Mouse (Mus musculus) left cerebral cortex, postnatal 4 days (tissue): ENCODE measurements around the gene Dhx33. TPM values are rescaled to one million over a fixed set of nuclear protein-coding genes. Genes with fewer than 3 reads are reported as not detected.

Experiments
- DNase-seq: peaks from one replicate; pipeline ENCODE4 v3.0.0-alpha.2; 2022
- intact Hi-C: fragments of 180-260 bp; cut with DNase I; formaldehyde crosslinking; loops from one replicate; pipeline ENCODE4 v1.15.1; 2025
- total RNA-seq, 2 experiments: library from RNA; stranded (reverse); gene quantifications; 2 replicates each; pipeline ENCODE4 v1.2.3; 2021

Dhx33 gene
- total RNA-seq, 2 experiments from 2014 or later = 26.4 TPM

DNA sequence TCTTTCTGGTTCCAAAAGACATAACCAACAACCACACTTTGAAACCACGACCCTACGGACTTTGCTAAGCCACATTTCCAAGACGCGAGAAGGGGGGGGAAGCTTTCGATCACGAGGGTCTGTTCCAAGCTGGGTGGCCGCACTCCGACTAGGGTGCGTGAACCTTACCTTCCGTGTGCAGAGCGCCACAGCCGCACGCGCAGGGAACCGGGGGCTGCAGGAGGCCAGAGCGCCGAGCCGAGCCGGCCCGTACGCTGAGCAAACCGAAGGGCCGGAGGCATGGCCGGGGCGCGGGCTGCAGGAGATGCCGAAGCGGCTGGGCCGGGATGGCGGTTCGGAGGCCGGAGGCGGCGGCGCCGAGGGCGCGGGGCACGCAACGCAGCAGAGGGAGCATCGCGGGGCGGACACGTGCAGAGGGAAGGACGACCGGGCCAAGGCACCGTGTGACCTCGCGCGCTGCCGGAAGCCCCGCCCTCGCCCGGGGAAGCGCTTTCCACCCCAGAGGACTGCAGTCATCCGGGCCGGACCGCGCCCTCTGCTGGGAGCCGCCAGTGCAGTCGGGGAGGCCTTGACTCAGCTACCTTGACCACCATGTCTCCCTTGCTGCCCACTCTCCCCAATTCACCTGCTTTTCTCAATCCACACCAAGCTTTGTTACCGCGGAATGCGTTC is 21.5 kb downstream of the Dhx33 start, which contains the start of gene C1qbp:
C1qbp (minus strand) TSS at position 470 of the 672 bp plus-strand sequence.
- peak; percentile 96 for DNase-seq
- intact Hi-C loops = no loop called here

DNA sequence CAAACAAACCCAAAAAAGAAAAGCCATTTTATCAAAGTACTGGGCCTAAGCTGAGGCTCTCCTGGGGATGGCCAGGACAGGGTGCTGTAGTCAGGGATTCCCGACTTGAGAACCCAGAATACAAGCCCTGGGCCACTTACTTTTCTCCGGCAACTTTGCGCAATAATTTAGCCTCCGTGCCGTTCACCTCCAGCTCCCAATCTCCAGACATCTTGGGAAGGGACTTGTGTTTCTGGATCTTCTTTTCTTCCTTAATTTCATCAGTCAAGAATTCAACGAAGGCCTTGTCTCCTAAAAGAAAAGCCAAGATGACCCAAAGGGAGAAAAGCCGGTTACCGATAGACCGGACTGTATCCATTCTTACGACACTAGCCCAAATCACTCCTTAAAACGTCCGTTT is 22.2 kb downstream of the Dhx33 start:
- no peak for DNase-seq
- intact Hi-C loops = no loop called here

DNA sequence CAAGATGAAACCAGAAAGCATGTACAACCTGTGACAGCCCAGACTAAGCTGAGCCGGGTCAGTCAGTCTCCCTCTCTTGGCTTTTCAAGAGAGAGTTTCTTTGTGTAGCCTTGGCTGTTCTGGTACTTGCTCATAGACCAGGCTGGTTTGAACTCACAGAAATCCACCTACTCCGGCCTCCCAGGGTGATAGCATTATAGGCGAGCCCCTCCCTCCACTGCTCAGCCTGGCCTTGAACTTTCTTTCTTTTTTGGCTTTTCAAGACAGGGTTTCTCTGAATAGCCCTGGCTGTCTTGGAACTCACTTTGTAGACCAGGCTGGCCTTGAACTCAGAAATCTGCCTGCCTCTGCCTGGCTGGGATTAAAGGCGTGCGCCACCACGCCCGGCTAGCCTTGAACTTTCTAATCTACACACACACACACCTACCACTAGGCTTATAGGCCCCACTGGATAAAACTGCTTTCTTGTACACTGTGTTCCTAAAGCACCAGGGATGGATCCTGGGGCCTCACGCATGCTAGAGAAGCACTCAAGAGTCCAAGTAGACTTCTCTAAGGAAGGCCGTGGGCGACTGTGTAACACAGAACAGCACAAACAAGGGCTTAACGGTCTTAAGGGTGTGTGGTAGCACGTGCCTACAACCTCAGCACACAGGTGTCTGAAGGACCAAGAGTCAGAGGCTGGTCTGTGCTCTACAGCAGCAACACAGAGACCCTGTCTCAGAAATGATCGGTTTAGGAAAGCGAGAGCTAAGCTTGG is 23.3 kb downstream of the Dhx33 start:
- no peak for DNase-seq
- intact Hi-C loops = no loop called here

DNA sequence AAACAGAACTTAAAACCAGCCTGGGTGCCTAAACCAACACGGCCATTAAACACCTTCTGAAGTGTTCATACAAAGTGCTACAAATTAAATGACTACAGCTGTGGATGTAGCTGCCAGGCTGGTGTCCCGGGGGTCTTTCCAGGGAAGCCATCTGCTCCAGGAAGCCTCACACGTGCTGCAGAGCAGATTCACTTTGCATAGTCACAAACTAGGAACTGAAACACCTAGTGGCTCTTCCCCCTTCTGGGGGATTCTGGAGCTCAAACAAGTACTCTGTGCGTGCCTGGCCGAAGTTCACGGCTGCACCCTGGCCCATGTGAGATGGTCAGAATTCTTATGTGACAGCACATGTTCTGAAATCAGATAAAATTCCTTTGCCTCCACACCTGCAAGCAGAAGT is 24.0 kb downstream of the Dhx33 start:
- DNase-seq = no peak
- intact Hi-C loops = no loop called here

DNA sequence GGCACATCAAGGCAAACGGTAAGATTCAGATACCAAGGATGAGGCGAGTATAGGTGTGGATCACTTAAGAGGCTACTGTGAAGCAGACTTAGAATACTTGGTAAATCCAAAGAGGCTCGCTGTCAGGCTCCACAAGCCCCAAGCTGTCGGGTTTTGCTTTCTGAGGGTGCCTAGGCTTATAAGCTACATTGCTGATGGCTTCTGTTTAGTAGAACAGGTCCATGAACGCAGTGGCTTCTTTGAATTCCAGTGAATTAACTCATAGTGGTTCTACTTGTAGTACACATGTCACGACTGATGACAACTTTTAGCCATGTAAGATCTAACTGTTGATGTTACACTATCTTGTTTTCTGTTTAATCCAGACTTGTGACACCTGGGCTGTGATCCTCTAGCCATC is 26.9 kb downstream of the Dhx33 start:
- DNase-seq = no peak
- intact Hi-C loops = no loop called here

DNA sequence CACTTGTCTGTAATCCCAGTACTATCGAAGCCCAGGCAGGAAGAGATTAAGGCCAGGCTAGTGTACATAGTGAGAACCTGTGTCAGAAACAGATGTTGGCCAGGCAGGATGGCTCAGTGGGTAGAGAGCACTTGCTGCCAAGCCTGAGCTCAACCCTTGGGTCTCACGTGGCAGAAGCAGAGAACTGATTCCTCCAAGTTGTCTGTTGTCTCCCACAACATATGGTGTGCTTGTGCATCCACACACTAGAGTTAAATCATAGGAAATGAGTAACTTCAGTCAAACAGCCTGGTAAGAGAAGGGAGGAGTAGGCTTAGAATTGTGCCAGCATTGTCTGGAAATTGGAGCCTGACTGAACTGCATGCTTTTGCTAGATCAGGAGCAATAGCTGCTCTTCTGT is 29.0 kb downstream of the Dhx33 start:
- DNase-seq = no peak
- intact Hi-C loops = no loop called here

GRCm38 (mm10) chr11:70973947-70974346 is 30.3 kb downstream of the Dhx33 start:
- DNase-seq = peak; percentile 7
- intact Hi-C loops = no loop called here

GRCm38 (mm10) chr11:70972586-70972985 is 31.7 kb downstream of the Dhx33 start:
- DNase-seq = no peak

DNA sequence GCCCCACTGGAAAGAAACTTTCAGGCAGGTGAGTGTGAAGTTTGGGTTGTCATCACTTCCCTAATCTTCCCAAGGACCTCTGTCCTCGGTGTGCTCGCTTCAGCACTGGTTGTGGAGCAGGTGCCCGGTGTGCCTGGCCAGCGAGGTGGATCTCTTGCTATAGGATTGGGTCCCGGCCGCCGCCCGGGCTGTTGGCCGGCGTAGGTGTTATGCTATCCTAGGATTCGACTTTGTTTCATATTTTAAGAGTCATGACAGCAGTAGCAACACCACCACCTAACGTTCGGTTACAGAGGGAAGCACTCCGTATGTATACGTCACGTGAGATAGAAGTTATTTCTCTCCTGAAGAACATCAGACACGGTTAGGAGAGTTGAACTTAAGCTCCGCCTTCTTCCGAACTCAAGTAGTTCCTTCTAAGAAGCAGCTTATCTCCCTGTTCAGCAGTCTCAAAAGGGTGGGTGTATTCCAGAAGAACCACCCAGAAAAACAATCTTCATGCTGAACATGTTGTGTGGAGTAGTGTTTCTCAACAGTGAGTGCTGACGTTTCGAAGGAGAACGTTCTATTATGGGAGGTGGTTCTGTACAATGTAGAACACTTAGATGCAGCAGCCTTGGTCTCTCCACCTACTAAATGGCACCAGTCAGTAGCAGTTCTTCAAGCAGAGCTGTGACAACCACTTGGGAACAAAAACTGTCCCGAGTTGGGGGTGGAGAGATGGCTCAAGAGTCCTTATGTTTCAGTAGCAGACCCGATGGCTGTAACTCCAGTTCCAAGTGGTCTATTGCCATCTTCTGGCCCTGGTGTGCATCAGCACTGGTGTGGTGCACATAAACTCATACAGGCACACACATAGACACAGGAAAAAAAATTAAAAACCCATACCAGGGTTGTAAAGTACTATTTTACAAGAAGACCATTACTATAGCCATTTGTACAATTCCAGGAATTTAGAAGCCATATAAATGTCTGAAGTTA is 33.4 kb downstream of the Dhx33 start:
- intact Hi-C loops = no loop called here
- no peak for DNase-seq

More at GRCm38 (mm10) chr11:70972586-70972985, 31.7 kb downstream of the Dhx33 start:
- intact Hi-C loops = no loop called here

DNA sequence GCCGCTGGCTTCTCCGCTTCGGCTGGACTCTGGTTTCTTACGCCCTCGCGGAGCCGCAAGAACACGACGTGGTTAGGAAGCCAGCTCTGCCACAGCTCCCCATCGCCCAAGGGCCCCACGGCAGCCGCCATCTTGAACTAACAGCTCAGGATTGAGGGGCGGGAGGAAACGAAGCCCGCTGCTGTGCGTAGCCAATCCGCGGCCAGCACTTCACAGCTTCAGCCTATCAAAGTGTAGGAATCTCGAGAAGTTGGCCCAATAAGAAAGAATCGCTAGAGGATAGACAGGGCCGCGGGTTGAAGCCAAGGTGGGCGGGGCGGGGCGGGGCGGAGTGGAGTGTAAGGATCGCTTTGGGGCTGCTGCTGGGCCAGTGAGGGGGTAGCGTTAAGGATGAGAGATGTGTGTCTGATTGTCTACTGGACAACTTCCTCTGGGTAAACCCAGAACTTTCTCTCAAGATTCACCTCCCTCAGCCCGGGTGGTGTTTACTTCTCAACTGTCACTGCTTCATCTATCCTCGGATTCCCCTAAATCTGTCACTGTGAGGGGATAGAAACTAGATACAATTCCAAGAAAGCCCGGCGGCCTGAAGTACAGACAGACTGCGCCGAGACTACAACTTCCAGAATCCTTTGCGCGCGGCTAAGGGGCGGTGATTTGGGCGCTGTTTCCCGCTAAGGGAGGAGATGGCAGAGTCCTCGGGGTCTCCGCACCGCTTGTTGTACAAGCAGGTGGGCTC is 34.2 kb downstream of the Dhx33 start, which contains the start of the genes Nup88 and Rpain:
Nup88 (minus strand) TSS at position 153 of the 739 bp plus-strand sequence.
Rpain (plus strand) TSS at position 393 of the 739 bp plus-strand sequence.
- DNase-seq = peak; percentile 94
- intact Hi-C loops = no loop called here

DNA sequence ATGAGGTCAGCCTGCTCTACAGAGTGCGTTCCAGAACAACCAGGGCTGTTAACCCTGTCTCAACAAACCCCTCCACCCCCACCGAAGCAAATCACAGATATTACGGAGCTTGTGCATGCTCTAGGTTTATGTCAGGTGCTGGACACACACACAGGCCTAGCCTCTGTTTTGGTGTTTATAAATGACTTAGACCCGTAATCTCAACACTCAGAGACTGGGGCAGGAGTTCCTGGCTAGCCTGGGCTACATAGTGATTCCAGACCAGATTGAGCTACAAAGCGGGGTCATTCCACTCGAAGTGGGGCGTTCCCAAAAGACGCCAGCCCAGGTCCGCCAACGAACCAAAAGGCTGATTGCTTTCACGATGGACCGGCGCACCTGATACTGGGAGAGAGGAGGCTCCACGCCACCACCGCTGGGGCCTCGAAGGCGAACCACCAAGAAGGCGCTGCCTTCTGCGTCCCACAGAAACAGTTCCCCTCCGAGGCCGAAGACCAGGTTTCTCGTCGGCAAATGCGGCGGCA is 34.9 kb downstream of the Dhx33 start:
- no peak for DNase-seq
- intact Hi-C loops = no loop called here

DNA sequence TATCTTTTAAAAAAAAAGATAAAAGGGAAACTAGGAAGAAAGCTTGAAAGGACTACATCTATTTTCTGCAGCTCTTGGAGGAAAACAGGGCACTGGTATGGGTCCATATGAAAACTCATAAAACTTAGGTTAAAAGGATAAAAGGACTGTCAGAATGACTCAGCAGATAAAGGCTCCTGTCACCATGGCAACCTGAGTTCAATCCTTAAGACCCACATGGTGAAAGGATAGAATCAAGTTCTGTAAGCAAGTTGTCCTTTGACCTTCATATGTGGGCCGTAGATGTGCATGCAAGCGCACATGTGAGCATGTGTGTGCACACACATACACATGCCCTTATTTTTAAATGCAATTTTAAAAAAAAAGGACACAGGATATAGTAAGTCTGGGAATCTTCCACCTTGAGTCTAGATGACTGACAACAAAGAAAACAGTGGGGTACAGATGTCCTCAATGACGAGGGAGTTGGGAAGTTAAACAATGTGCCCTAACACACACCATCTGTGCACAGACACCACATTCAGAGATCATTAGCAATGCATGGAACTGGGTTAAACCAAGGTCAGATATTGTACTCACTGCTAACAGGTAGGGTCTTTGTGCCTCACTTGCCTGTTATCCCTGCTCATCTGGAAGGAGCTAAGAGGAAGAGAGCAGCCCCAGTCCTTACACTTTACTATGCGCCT is 39.9 kb downstream of the Dhx33 start:
- intact Hi-C loops = no loop called here
- no peak for DNase-seq

DNA sequence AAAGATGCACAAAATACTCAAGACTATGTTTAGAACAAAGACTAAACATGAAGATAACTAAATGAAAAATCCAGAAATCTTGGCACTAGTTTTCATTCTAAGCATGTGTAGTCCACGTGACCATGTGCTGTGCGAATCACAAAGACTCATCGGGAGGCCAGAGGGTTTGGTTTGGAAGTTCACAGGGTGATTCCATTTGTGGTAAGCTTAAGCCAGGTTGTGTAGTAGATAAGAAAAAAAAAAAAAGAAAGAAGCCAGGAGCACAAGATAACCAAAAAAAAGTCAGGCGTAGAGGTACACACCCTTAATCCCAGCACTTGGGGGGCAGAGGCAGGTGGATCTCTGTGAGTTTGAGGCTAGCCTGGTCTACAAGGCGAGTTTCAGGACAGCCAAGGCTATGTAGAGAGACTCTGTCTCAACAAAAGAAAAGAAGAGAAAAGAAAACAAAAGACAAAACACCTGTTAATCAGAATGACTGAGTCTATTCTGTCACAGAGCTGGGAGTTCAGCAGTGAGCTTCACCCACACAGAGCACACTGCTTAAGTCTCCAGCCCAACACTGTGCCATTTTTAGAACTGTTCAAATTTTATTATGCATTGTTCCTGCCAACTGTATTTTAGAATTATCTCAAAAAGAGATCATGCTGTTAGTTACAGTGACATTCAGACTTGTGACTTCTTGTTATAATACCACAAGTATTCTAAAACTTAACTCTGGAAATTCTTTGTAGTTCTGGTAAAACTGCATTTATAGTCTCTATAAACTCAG is 43.3 kb downstream of the Dhx33 start:
- no peak for DNase-seq
- intact Hi-C loops = no loop called here

- intact Hi-C loops = no loop called here
Observed at GRCm38 (mm10) chr11:70954711-70955110, 49.5 kb downstream of the Dhx33 start.

GRCm38 (mm10) chr11:70944935-70945817 is 59.1 kb downstream of the Dhx33 start:
- no peak for DNase-seq
- intact Hi-C loops = no loop called here

More at GRCm38 (mm10) chr11:70954711-70955110, 49.5 kb downstream of the Dhx33 start:
- no peak for DNase-seq

DNA sequence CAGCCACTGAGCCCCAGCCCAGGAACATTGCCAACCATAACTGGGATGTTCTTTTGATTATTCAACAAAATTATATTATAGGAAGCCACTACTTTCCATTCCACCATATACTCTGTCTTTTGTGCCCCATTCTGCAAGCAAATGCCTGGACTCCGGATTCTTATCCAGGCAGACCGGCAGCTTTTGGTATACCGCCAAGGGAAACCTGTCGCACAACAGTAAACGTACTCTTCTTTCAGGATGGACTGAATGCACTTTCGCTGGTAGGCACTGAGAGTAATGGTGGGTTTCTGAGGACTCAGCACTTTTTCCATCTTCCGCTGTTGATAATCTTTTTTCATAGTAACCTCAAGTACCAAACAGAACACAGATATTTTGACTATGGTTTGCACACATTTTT is 60.6 kb downstream of the Dhx33 start:
- intact Hi-C loops = no loop called here
- peak; percentile 11 for DNase-seq

DNA sequence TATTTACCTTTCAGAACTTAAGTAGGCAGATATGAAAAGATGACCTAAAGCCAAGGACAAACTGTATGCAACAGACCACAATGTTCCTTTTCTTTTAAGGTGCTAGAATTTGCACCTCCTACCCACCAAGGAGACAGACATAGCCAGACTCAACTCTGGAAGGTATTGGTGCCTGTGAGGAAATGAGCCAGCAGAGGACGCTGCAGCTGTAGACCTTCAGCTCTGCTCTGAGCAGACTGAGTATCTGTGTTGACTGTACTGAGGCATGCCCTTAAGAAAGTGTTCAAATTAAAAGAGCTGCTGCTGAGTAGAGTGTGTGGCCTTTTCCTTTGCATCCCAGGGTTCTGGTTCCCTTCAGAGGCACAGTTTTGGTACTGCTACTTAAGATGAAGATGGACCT is 61.6 kb downstream of the Dhx33 start:
- DNase-seq = no peak
- intact Hi-C loops = no loop called here

DNA sequence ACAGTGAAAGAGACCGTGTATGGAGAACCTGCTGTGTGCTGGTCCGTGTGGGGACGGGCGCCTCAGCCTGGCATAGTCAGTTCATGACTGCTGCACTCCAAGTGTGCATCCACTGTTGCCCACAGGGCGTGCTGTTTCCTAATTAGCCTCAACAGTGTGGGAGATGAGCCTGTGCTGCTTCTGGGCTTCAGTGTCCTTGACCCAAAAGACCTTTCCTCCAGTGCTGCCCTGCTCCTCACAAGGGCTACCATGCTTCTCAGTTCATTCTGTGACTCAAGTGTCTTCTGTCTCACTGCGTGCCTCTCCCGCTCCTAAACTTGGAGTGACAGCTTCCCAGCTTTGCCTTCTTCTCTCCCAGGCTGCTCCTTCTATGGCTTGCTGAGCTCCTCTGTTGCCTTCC is 68.9 kb downstream of the Dhx33 start:
- intact Hi-C loops = no loop called here
- DNase-seq = peak; percentile 1
